Mouse (Mus musculus) gastrocnemius, adult 8-10 months (tissue): ENCODE data around the gene Tox4. TPM values are rescaled to one million over a fixed set of nuclear protein-coding genes. Genes with fewer than 3 reads are reported as not detected.
"Not testable (repeated sequence)": the region's sequence is repeated elsewhere in the genome, so short reads cannot be mapped to it uniquely, and the experiment has no call there.

ENCODE experiments used
- DNase-seq, 2 experiments: peaks; one replicate each; pipeline ENCODE4 v3.0.0; 2022; ENCODE audit warnings: low spot score in 2 of 2
- total RNA-seq, 4 experiments: library from RNA; stranded (reverse); gene quantifications; 2 replicates each; pipeline ENCODE4 v1.2.4; 2022

The Tox4 gene
- 10 to 100 TPM; 53.9 to 65.3 (median 62.6) TPM for total RNA-seq

GRCm38 (mm10) chr14:52278932-52279746 is at the start of gene Tox4, which contains the start of gene Rab2b:
TSS of gene Tox4 (plus strand) at chr14:52279146.
TSS of gene Rab2b (minus strand) at chr14:52279545.
- peak; percentile 95 to 97 for DNase-seq

GRCm38 (mm10) chr14:52232249-52232648 is 46.7 kb upstream of the Tox4 start:
- DNase-seq, result no peak

- peak; percentile 8 to 38 for DNase-seq
Observed at GRCm38 (mm10) chr14:52235165-52235564, 43.8 kb upstream of the Tox4 start.

- no peak for DNase-seq
Observed at GRCm38 (mm10) chr14:52236216-52236615, 42.7 kb upstream of the Tox4 start.

DNA sequence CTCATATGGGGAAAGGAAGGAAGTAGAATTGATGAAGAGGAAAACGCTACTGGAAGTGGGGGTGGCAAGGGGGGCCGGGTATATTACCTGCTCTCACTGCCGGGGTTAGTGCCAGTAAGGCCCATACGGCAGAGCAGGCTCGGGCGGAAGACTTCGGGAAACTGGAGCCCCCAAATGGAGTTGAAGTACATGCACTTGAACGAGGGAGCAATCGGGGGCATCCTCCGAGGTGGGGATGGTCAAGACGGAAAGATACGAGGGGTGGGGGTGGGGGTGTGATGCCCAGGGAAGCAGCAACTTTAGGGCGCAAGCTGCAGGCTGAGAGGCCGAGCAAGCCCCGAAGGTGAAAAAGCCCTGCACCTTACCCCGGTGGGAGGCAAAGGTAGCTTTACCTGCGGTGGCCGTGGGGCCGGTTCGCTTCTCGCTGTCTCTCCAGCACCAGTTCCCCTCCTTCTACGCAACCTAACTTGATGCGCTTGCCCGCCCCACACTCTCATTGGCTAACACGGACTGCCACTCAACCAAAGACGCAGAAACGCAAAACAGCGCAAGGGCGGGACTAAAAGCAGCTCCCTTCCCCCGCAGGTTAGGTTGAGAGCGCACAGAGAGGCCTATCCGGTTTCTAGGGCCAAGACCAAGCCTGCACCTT is 34.8 kb upstream of the Tox4 start:
- peak; percentile 99 for DNase-seq

GRCm38 (mm10) chr14:52244690-52245042 is 34.3 kb upstream of the Tox4 start:
- DNase-seq, result no peak

DNA sequence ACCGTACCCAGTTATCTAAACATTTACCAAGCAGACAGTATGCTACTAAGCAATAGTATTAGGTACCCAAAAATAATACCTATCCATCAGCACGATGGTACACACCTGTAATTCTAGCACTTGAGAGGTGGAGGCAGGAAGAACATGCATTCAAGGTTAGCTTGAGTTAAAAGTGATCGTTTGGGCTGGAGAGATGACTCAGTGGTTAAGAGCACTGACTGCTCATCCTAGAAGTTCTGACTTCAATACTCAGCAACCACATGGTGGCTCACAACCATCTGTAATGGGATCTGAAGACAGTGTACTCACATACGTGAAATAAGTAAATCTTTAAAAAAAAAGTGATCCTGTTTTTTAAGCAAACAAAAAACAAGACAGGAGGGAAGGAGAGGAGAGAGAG is 32.8 kb upstream of the Tox4 start:
- DNase-seq, result no peak

DNA sequence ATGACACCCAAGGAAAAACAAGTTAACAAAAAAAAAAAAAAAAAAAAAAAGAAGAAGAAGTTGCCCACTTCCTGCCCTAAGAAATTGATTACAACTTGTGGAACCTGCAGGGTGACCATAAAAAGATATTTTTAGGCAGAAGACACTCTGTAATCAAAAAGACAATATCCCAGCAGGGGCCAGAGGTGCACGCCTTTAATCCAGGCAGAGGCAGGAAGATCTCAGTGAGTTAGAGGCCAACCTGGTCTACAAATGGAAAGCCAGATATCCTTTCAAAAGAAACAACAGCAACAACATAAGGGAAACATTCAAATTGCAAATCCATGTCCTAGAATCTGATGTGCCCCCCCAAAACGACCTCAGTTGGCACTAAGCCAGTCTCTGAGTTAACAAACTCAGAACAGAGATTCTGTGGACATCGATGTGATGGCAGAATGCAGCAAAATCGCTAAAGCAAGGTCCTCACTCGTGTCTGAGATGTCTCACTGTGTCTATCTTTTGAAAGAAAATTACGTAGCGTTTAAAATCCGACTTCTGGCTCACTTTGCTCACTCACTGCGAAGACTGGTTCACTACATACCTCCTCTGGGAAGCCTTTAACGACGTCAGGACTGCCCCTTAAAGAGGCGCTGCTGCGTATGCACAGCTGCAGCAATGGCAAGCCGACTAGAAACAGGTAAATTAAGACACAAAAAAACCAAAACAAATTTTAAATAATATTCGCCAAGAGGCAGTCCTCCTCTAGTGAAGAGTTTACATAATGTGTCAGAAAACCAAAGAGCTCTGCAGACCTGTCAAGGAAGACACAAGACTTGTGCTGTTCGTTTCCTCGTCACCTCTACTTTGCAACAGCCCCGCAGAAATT is 22.4 kb upstream of the Tox4 start:
- DNase-seq, result no peak

- DNase-seq, result peak; percentile 97 to 98
Observed at GRCm38 (mm10) chr14:52257484-52258213, 21.3 kb upstream of the Tox4 start, which contains the start of gene Chd8. TSS of gene Chd8 (minus strand) at chr14:52257780.

DNA sequence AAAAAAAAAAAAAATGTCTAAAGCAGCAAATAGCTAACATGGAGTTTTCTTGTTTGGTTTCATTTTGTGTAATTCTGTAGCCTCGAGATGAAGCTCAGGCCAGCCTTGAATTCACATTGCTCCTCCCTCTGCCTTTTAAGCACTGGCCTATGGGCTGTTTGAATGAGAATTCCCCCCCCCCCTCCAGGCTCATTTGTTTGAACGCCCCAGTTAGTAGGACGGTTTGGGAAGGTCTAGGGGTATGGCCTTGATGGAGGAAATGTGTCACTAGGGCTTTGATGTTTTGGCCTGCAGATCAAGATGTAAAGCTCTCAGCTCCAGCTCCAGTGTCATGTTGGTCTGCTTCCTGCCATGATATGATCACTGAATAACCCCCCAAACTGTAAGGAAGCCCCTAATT is 6.2 kb upstream of the Tox4 start:
- no peak for DNase-seq

DNA sequence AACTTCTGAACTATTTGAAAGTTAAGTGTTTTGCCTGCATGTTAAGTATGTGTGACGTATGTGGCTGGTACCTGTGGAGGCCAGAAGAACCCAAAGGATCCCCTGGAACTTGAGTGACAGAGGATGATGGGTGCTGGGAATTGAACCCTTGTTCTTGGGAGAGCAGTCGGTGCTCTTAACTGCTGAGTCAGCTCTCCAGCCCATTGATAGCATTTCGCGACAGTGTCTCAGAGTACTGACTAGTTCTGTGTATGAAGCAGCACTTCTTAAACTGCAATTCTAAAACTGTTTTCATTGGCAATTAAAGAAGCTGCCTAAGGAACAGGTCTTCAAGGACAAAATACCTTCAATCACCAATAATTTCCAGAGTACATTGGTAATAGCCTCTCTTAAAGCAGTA is 1.7 kb upstream of the Tox4 start:
- DNase-seq, result no peak

- no peak for DNase-seq
Observed at GRCm38 (mm10) chr14:52279747-52280120, 788 bp downstream of the Tox4 start.

DNA sequence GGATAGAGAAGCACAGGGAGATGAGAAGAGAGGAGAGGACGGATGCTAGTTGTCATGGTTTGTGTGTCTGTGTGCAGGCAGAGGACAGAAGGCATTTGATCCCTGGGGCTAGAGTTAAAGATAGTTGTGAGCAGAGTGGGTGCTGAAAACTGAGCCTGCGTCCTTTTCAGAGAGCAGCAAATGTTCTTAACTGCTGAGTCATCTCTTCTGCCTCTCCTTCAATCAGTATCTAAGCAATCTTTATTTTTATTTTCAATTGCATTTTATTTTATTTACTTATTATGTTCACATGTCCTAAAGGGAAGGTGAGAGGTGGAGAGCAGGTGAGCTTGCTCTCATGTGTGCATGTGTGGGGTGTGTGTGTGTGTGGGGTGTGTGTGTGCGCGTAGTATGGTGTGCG is 4.7 kb downstream of the Tox4 start:
- peak in 1 of 2 experiments; percentile 17 for DNase-seq

DNA sequence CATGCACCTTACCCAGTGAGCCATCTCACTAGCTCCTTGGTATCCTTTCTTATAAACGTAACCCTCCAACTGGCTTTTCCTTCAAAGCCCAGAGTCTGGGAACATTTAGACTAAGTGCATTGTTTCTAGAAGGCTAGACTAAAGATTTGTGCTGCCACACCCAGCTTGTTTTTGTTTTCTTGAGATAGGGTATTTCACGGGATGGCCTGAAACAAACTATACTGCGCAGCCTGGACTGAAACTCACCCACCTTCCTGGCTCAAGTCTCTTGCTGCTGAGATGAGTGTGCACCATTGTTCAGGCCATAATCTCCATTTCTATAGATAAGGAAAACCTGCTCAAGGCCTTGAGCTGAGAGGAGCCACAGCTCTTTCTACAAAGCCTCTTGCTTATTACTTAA is 5.2 kb downstream of the Tox4 start:
- DNase-seq, result no peak

GRCm38 (mm10) chr14:52295558-52296264 is 16.8 kb downstream of the Tox4 start:
- DNase-seq, result no peak

DNA sequence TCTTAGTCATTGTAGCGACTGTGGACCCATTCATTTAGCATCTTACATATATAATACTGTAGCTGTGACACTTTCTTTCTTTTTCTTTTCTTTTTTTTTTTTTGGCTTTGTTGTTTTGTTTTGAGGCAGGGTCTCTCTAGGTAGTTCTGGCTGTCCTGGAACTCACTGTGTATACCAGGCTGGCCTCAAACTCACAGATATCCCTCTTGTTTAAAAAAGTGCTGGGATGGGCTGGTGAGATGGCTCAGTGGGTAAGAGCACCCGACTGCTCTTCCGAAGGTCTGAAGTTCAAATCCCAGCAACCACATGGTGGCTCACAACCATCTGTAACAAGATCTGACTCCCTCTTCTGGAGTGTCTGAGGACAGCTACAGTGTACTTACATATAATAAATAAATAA is 24.6 kb downstream of the Tox4 start:
- not testable (repeated sequence) for DNase-seq

- peak; percentile 84 to 89 for DNase-seq
Observed at GRCm38 (mm10) chr14:52304644-52305271, 25.8 kb downstream of the Tox4 start, which contains the start of gene Mettl3. TSS of gene Mettl3 (minus strand) at chr14:52305128.

DNA sequence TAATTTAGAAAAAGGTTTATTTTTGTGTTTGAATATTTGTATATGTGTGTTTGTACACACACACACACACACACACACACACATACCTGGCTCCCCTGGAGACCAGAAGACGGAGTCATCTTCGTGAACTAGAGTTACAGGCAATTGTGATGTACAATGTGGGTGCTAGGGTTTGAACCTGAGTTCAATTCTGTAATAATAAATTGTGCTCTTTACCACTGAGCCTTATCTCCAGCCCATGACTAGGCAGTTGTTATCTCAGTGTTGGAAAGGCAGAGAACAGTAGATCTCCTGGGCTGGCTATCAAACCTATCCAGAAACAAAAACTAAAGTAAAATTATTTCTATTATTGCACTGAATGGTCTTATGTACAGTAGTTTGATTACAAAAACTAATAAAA is 27.2 kb downstream of the Tox4 start:
- no peak for DNase-seq

DNA sequence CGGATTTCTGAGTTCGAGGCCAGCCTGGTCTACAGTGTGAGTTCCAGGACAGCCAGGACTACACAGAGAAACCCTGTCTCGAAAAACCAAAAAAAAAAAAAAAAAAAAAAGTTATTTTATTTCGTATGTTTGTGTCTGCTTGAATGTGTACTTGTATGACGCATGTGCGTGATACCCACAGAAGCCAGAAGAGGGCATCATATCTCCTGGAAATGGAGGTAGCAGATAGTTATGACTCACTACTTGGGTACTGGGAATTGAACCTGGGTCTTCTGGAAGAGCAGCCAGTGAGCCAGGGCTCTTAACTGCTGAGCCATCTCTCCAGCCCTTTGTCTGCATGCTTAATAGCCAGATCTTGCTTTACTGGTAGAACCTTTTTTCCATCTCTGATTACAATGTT is 31.4 kb downstream of the Tox4 start:
- DNase-seq, result not testable (repeated sequence)

- DNase-seq, result no peak
Observed at GRCm38 (mm10) chr14:52310906-52311305, 32.0 kb downstream of the Tox4 start.
